Mouse (Mus musculus) spleen, adult 2 months (tissue): ENCODE data around the gene Olig2. TPM values are rescaled to one million over a fixed set of nuclear protein-coding genes. Genes with fewer than 3 reads are reported as not detected.
"Not testable (repeated sequence)": the region's sequence is repeated elsewhere in the genome, so short reads cannot be mapped to it uniquely, and the experiment has no call there.

ENCODE experiments used
- DNase-seq, 2 experiments: peaks; one replicate each; pipeline versions ENCODE4 v3.0.0 to v3.0.0-alpha.2; 2012 to 2021; ENCODE audit warnings: low spot score in 2 of 2, low read depth in 1 of 2
- H3K27ac ChIP-seq: fragments of 200-500 bp; 2 replicates; pipeline ENCODE4 v1.5.1; 2012; ENCODE audit warnings: low read length, inconsistent platforms; ENCODE audit not compliant: insufficient read depth
- H3K27me3 ChIP-seq: fragments of 200-500 bp; 2 replicates; pipeline ENCODE4 v1.6.1; 2012; ENCODE audit warnings: mild to moderate bottlenecking, moderate library complexity, low read length, inconsistent platforms; ENCODE audit not compliant: control insufficient read depth, insufficient read depth
- H3K36me3 ChIP-seq: fragments of 200-500 bp; 2 replicates; pipeline ENCODE4 v1.6.1; 2012; ENCODE audit warnings: mild to moderate bottlenecking, low read length, inconsistent platforms; ENCODE audit not compliant: control insufficient read depth, insufficient read depth
- H3K4me1 ChIP-seq: fragments of 200-500 bp; 2 replicates; pipeline ENCODE4 v1.6.1; 2011; ENCODE audit warnings: inconsistent platforms; ENCODE audit not compliant: control insufficient read depth, insufficient read depth, insufficient read length
- H3K4me3 ChIP-seq: fragments of 200-500 bp; 2 replicates; pipeline ENCODE4 v1.5.1; 2011; ENCODE audit warnings: mild to moderate bottlenecking, inconsistent platforms; ENCODE audit not compliant: insufficient read depth, insufficient read length; ENCODE audit errors: extremely low read depth
- CTCF ChIP-seq: fragments of 200-500 bp; IDR thresholded peaks from 2 replicates; pipeline ENCODE4 v1.5.1; 2011; ENCODE audit warnings: mild to moderate bottlenecking, inconsistent platforms; ENCODE audit not compliant: insufficient read depth, insufficient read length, insufficient replicate concordance; ENCODE audit errors: extremely low read depth
- POLR2A ChIP-seq: fragments of 200-500 bp; IDR thresholded peaks from 2 replicates; pipeline ENCODE4 v1.6.1; 2011; ENCODE audit warnings: low read depth, low read length, inconsistent platforms
- WGBS: fragments of 180-500 bp; shearing (Covaris S2); methylation state at CpG from one replicate; pipeline ENCODE4 v1.1.7; 2018; 5-methylcytosine and 5-hydroxymethylcytosine counted together
- polyA plus RNA-seq: library from polyadenylated mRNA; depleted of rRNA; stranded (reverse); fragments of >200 nt; gene quantifications from 2 replicates; pipeline ENCODE4 v1.2.3, GENCODE M21; 2012

Gene Olig2
- polyA plus RNA-seq, 1 experiment, result 0.04 TPM

DNA sequence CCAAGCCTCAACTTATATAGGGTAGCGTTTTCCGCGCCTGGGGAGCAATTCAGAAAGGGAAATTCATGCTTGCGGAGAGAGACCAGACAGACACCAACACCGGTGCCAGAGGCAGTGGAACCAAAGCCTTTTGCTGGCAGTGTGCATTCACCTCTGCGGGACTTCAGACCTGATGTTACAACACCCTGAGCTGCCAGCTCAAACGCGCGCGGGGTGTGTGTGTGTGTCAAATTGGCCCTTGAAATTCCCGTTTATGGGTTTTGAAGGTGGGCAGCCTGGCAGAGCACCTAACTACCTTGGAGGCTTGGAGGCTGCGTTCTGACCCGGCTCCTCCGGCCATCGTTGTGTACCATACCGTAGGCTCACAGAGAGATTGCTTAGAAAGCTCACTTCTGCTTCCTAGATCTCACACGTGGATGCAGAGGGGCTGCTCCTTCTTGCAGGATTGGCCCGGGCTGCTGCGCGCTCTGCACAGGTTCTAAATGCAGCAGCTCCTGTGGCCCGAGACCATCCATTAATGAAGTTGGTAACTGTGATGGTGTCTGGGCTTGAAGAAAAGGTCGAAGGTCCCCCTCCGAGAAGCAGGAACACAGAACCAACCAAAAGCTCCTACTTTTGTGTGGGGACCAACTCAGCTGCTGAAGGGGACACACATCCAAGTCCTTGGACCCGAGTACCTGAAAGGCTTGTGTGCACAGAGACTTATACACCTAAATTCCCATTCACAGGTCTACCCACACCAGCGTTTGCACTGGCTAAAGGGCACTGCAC, 7.4 kb downstream of the Olig2 start:
- WGBS, result 11% methylated on average over 25 of the region's 25 CpGs
- no peaks in the 10 kb centered on the region for H3K4me1 ChIP-seq
- H3K27ac ChIP-seq, result no peak overlapping the region
- peaks cover 14% of the 10 kb centered on the region for H3K27me3 ChIP-seq
- TF ChIP-seq POLR2A (no peak), CTCF (no peak)
- H3K4me3 ChIP-seq, result no peak overlapping the region
- H3K36me3 ChIP-seq, result no peaks in the 10 kb centered on the region
- no peak for DNase-seq

DNA sequence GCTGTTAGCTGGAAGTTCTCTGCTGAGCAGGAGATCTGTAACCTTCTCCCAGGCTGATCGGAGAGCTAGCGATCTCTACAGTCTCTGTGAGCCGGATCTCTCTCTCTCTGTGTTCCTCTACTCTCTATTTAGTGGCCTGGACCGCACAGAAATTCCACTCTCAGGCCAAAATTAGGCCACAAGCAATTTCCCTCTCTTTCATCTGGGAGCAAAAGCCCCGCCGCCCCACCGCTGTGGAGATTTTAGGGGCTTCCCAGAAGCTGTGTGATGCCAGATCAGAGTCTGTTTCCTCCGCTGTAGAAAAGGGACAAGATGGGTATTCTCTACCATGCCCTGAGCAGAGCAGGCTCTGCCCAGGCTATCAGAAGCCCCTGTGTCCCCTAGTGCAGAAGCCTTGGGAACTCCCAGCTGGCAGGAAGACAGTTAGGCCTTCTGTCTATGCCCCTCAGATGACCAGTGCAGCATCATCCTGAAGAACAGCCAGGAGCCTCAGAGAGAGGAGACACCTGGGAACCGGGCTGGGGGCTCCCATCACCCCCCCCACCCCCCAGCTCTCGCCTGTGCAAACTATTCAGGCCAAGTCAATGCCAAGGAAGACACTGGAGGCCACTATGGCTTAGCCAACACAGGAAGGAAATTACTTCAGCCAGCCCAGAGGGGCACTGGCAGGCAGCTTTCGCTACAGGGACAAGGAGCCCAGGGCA, 8.1 kb downstream of the Olig2 start:
- TF ChIP-seq POLR2A, result no peak
- TF ChIP-seq CTCF, result no peak
- peaks cover 14% of the 10 kb centered on the region for H3K27me3 ChIP-seq
- H3K36me3 ChIP-seq, result no peaks in the 10 kb centered on the region
- no peak overlapping the region for H3K4me3 ChIP-seq
- no peak overlapping the region for H3K27ac ChIP-seq
- WGBS, result 26% methylated on average over 11 of the region's 11 CpGs
- H3K4me1 ChIP-seq, result no peaks in the 10 kb centered on the region
- no peak for DNase-seq

DNA sequence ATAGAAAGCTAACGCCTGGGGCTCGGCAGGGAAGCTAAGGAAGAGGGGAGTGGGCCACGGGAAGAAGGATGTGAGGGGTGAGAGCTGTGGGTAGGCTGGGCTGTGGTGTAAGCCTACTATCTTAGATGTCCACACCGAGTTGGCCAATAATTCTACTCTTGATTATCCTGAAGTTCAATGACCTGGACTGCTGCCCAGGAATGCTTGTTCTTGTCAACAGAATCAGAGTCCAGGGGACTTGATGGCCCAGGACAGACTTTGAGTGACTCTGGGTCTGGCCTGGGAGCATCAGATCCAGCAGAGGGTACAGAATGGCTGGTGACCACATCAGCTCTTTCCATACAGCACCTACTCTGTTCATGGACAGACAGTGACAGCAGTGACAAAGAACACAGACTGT, 13.8 kb downstream of the Olig2 start:
- TF ChIP-seq CTCF, result no peak
- no peak for TF ChIP-seq POLR2A
- no peak for DNase-seq
- Histone ChIP-seq H3K27ac (no peak overlapping the region), H3K4me3 (no peak overlapping the region), H3K36me3 (no peaks in the 10 kb centered on the region), H3K4me1 (no peaks in the 10 kb centered on the region), H3K27me3 (no peaks in the 10 kb centered on the region)
- 40% methylated on average over 4 of the region's 4 CpGs for WGBS

DNA sequence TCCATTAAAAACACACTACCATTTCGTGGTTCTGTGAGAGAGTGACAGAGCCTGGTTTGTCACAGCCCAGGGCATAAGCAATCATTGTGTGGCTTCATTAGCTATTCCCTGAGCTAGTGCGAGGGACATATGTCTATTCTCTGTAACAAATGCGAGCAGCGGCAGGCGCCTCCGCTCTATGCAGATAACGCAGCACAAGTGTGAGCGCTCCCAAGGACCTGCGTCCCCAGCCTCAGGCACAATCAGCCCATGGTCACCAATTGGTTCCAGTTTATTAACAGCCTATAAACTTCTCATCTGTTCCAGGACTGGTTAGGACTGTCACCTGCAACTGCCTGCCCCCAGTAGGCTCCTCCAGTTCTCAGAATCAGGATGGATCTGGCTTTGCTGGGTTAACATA, 21.0 kb downstream of the Olig2 start:
- Histone ChIP-seq H3K27me3 (0 out of 2 replicates have a peak, but pooled peaks cover 1% of the 10 kb centered on the region), H3K4me1 (no peaks in the 10 kb centered on the region), H3K4me3 (no peak overlapping the region), H3K27ac (no peak overlapping the region), H3K36me3 (no peaks in the 10 kb centered on the region)
- WGBS, result 84% methylated on average over 9 of the region's 9 CpGs
- TF ChIP-seq POLR2A, result no peak
- TF ChIP-seq CTCF, result no peak
- no peak for DNase-seq

DNA sequence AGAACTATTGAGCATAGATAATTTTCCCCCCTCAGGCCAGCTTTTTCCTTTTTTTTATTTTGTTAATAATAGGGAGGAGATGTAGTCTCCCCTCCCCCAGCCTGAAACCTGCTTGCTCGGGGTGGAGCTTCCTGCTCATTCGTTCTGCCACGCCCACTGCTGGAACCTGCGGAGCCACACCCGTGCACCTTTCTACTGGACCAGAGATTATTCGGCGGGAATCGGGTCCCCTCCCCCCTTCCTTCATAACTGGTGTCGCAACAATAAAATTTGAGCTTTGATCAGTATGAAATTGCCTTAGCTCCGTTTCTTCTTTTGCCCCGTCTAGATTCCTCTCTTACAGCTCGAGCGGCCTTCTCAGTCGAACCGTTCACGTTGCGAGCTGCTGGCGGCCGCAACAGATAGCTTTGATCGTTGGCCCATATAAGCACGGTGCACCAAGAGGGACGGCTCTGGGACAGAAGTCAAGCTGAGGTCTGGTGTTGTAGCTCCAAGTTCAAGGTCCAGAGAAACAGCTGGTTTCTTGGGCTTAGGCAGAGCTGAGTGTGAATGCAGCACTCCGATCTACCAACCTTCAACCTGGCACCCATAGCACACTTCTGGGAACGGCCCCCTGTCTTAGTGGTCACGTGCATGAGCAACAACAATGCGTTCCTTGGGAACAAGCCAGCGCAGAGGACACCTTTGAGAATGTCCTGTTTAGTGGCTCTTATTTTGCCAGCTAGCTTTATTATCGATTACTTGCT, 30.3 kb downstream of the Olig2 start:
- WGBS, result 21% methylated on average over 25 of the region's 28 CpGs
- H3K27ac ChIP-seq, H3K4me3 ChIP-seq, H3K4me1 ChIP-seq, H3K27me3 ChIP-seq, DNase-seq, H3K36me3 ChIP-seq: not testable (repeated sequence)

DNA sequence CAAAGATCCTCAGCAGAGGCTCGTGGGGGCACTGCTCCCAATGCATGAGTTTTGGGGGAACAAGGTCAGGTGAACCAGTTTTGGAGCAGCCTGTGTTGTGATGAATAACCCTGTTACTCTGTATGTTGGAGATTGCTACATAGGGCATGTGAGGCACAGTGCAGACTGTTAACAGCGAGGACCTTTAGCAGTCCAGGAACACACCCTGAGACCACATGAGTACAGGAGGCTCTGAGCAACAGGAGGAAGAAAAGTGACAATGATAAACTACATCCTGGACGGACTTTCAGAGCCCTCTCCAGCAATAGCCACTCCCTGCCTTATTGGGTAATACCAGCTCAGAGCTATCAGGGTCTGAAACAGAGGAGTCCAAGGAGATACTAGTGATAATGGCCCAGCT, 33.7 kb downstream of the Olig2 start:
- H3K27me3 ChIP-seq, result 0 out of 2 replicates have a peak, but pooled peaks cover 1% of the 10 kb centered on the region
- 37% methylated on average over 3 of the region's 3 CpGs for WGBS
- TF ChIP-seq POLR2A (no peak), CTCF (no peak)

DNA sequence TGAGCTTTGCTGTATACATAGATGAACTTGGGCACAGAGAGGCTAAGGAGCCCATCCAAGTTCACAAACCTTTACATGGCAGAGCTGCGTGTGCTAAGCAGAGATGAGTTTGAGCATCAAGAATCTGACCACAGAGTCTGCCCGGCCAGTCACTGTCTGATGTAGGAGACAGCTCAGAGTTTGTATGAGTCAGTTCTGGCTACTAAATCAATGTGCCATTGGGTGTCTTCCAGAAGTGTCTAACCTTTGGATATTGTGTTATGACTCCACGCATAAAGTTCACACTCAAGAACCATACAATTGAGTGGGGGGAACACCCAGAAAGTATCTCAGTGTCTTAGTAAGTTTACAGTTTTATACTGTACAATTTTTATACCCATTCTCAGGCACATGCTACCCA, 35.6 kb downstream of the Olig2 start:
- DNase-seq, result no peak
- Histone ChIP-seq H3K4me1 (no peaks in the 10 kb centered on the region), H3K4me3 (no peak overlapping the region), H3K27me3 (0 out of 2 replicates have a peak, but pooled peaks cover 1% of the 10 kb centered on the region), H3K27ac (no peak overlapping the region), H3K36me3 (no peaks in the 10 kb centered on the region)
- WGBS, result 90% methylated on average over 3 of the region's 3 CpGs
- TF ChIP-seq POLR2A (no peak), CTCF (no peak)

More for the DNA sequence above, 33.7 kb downstream of the Olig2 start:
- no peaks in the 10 kb centered on the region for H3K36me3 ChIP-seq
- no peak for DNase-seq
- H3K27ac ChIP-seq, result no peak overlapping the region
- H3K4me1 ChIP-seq, result no peaks in the 10 kb centered on the region
- no peak overlapping the region for H3K4me3 ChIP-seq
